Mouse (Mus musculus) hindbrain, embryonic 11.5 days (tissue): ENCODE measurements around the gene Lysmd1. TPM values are rescaled to one million over a fixed set of nuclear protein-coding genes. Genes with fewer than 3 reads are reported as not detected.

Experiments
- ATAC-seq: fragments of 200-750 bp; cut with Nextera tagmentation; 2 replicates; pipeline ENCODE4 v1.8.0; 2017; ENCODE audit warnings: mild to moderate bottlenecking, moderate TSS enrichment, moderate library complexity; ENCODE audit not compliant: low FRiP score
- DNase-seq: peaks from one replicate; pipeline ENCODE4 v3.0.0-alpha.2; 2015; ENCODE audit warnings: low spot score
- H3K27ac ChIP-seq: fragments of 300-500 bp; sonication (generic); 2 replicates; pipeline ENCODE4 v1.5.1; 2014; ENCODE audit warnings: mild to moderate bottlenecking, low read depth, low read length
- H3K27me3 ChIP-seq: fragments of 300-500 bp; sonication (generic); 2 replicates; pipeline ENCODE4 v1.6.1; 2014; ENCODE audit warnings: mild to moderate bottlenecking, low read length, moderate library complexity, mixed read lengths; ENCODE audit not compliant: control insufficient read depth, insufficient read depth
- H3K36me3 ChIP-seq: fragments of 300-500 bp; sonication (generic); 2 replicates; pipeline ENCODE4 v1.6.1; 2014; ENCODE audit warnings: mild to moderate bottlenecking, low read length, moderate library complexity, mixed read lengths; ENCODE audit not compliant: control insufficient read depth, insufficient read depth
- H3K4me1 ChIP-seq: fragments of 300-500 bp; sonication (generic); replicated peaks from 2 replicates; pipeline ENCODE4 v1.6.1; 2014; ENCODE audit warnings: low read length, mixed read lengths; ENCODE audit not compliant: control insufficient read depth, insufficient read depth
- H3K4me2 ChIP-seq: fragments of 300-500 bp; sonication (generic); replicated peaks from 2 replicates; pipeline ENCODE4 v1.6.1; 2014; ENCODE audit warnings: mild to moderate bottlenecking, low read depth, low read length
- H3K4me3 ChIP-seq: fragments of 300-500 bp; sonication (generic); 2 replicates; pipeline ENCODE4 v1.5.1; 2014; ENCODE audit warnings: low read depth, low read length
- H3K9ac ChIP-seq: fragments of 300-500 bp; sonication (generic); 2 replicates; pipeline ENCODE4 v1.6.1; 2014; ENCODE audit warnings: low read depth, low read length
- H3K9me3 ChIP-seq: fragments of 300-500 bp; sonication (generic); 2 replicates; pipeline ENCODE4 v1.6.1; 2016; ENCODE audit warnings: low read length; ENCODE audit not compliant: control insufficient read depth
- WGBS: fragments of 180-500 bp; shearing (Covaris S2); extraction: QIAGEN DNeasy Blood & Tissue Kit; methylation state at CpG from one replicate; pipeline ENCODE4 v1.1.7; 2014; 5-methylcytosine and 5-hydroxymethylcytosine counted together
- polyA plus RNA-seq: library from polyadenylated mRNA; unstranded; fragments of >200 nt; fragmentation: Nextera tagmentation; extraction: Ambion mirVana; gene quantifications from 2 replicates; pipeline ENCODE4 v1.2.1, GENCODE M21; 2014

Gene Lysmd1
- polyA plus RNA-seq, 1 experiment from 2014 or later = 12.5 TPM

- no peak for ATAC-seq
- Histone ChIP-seq H3K4me3 (no peak within 1 kb of the TSS), H3K9me3 (no peaks in the 10 kb centered on the region), H3K4me1 (no peaks in the 10 kb centered on the region), H3K27ac (no peak within 1 kb of the TSS), H3K36me3 (no peaks in the 10 kb centered on the region), H3K27me3 (no peaks in the 10 kb centered on the region), H3K4me2 (no peak within 1 kb of the TSS), H3K9ac (no peak within 1 kb of the TSS)
- no peak for DNase-seq
- WGBS = 85% methylated on average over 10 of the region's 10 CpGs
Observed at GRCm38 (mm10) chr3:95141952-95142616, 8.2 kb downstream of the Lysmd1 start, which contains the start of gene Tnfaip8l2. Gene Tnfaip8l2, minus strand, starts transcription at chr3:95142360.

- H3K4me3 ChIP-seq = no peak overlapping the region
- no peak overlapping the region for H3K4me2 ChIP-seq
- DNase-seq (peak; percentile 92), ATAC-seq (peak; percentile 75)
- no peaks in the 10 kb centered on the region for H3K4me1 ChIP-seq
- no peaks in the 10 kb centered on the region for H3K27me3 ChIP-seq
- H3K9ac ChIP-seq = no peak overlapping the region
- no peaks in the 10 kb centered on the region for H3K9me3 ChIP-seq
- WGBS = 9% methylated on average over 5 of the region's 5 CpGs
- H3K27ac ChIP-seq = no peak overlapping the region
- no peaks in the 10 kb centered on the region for H3K36me3 ChIP-seq
Observed at GRCm38 (mm10) chr3:95142617-95143011, 8.7 kb downstream of the Lysmd1 start.

- Histone ChIP-seq H3K4me3 (no peak overlapping the region), H3K9me3 (no peaks in the 10 kb centered on the region), H3K36me3 (no peaks in the 10 kb centered on the region), H3K4me1 (no peaks in the 10 kb centered on the region), H3K4me2 (no peak overlapping the region), H3K27ac (no peak overlapping the region), H3K27me3 (no peaks in the 10 kb centered on the region), H3K9ac (no peak overlapping the region)
- ATAC-seq (no peak), DNase-seq (no peak)
- WGBS = 43% methylated on average over 3 of the region's 3 CpGs
Observed at GRCm38 (mm10) chr3:95147924-95148323, 14.0 kb downstream of the Lysmd1 start.

DNA sequence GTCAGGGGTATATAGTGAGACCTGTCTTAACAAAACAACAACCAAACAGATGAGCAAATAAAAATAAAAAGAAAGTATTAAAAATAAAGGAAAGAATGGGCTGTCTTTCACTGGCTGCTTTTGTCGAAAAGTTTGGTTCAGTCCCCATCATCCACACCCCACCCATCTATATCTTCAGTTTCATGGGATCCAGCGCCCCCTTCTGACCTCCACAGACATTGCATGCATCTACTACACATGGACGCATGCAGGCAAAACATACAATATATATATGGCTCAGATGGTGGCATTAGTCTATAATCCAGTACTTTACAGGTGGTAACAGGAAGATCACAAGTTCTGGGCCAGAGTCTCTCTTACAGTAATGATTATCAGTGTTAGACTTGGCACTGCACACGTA is 20.0 kb downstream of the Lysmd1 start:
- H3K4me3 ChIP-seq = no peak overlapping the region
- 57% methylated on average over 4 of the region's 4 CpGs for WGBS
- no peak overlapping the region for H3K27ac ChIP-seq
- H3K4me2 ChIP-seq = no peak overlapping the region
- H3K27me3 ChIP-seq = no peaks in the 10 kb centered on the region; the same call in 1 of the 2 replicates
- ATAC-seq (no peak), DNase-seq (peak; percentile 35)
- H3K4me1 ChIP-seq = no peaks in the 10 kb centered on the region
- no peaks in the 10 kb centered on the region for H3K36me3 ChIP-seq
- H3K9me3 ChIP-seq = no peaks in the 10 kb centered on the region
- H3K9ac ChIP-seq = no peak overlapping the region

GRCm38 (mm10) chr3:95159511-95159986 is 25.7 kb downstream of the Lysmd1 start:
- no peak for DNase-seq
- no peak for ATAC-seq
- H3K36me3 ChIP-seq = no peaks in the 10 kb centered on the region
- peaks cover 14% of the 10 kb centered on the region for H3K4me1 ChIP-seq
- H3K9me3 ChIP-seq = no peaks in the 10 kb centered on the region
- H3K4me3 ChIP-seq = peak overlapping the region; percentile 85
- WGBS = 18% methylated on average over 8 of the region's 8 CpGs
- peak overlapping the region; percentile 82 for H3K9ac ChIP-seq
- H3K27ac ChIP-seq = no peak overlapping the region
- H3K27me3 ChIP-seq = peaks cover 2% of the 10 kb centered on the region; the same call in 1 of the 2 replicates
- peak overlapping the region; percentile 70 for H3K4me2 ChIP-seq

DNA sequence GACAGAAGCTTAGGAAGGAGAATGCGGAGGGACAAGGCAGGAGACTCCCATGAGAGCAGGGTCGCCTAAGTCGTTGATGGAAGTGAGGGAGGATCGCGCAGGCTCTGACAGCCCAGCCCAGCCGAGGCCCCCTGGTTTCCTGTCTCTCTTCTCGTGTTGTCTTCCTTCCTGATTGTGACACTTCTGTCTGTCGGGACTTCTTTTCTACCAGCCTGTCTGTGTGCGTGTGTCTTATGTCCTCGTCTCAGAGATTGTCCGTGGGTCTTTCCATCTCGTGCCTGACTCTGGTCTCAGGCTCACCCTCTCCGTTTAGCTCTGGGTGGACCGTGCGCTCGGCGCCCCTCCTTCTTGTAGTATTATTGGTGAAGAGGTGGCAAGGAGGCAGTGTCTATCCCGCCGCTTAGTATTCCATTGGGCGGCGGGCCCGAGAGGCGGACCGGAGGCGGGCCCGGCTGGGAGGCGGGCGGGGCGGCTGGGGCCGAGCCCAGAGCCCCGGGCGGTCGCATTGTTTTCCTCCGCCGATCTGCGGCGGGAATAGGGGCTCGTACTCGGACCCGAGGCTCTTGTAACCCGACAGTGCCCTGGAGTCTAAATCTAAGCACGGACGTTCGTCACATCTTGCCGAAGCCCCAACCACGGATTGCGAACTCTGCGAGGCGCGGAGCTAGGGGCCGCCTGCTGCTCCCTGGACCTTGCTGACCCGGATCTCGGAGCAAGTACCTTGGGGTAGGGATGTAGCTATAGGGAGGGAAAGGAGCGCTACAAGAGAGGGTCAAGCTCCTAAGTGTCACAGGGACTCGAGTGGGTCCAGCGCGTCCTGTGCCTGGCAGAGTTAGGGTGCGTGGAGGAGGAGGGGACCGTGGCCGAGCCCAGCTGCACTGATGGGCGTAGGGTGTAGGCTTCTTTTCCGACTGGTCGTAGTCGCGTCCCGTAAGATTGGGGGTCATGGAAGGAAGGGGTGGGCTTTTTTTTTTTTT is 26.4 kb downstream of the Lysmd1 start, which contains the start of gene Sema6c:
TSS of gene Sema6c (plus strand) at position 471 of the 977 bp plus-strand sequence.
- ATAC-seq (peak; percentile 95), DNase-seq (peak; percentile 94)
- H3K27me3 ChIP-seq = peaks cover 2% of the 10 kb centered on the region; the same call in 1 of the 2 replicates
- H3K4me1 ChIP-seq = peaks cover 14% of the 10 kb centered on the region
- no peaks in the 10 kb centered on the region for H3K36me3 ChIP-seq
- no peaks in the 10 kb centered on the region for H3K9me3 ChIP-seq
- peak within 1 kb of the TSS; percentile 82 for H3K9ac ChIP-seq
- peak within 1 kb of the TSS; percentile 79 for H3K27ac ChIP-seq
- peak within 1 kb of the TSS; percentile 85 for H3K4me3 ChIP-seq
- under 1% methylated on average over 62 of the region's 66 CpGs for WGBS
- peak within 1 kb of the TSS; percentile 70 for H3K4me2 ChIP-seq

DNA sequence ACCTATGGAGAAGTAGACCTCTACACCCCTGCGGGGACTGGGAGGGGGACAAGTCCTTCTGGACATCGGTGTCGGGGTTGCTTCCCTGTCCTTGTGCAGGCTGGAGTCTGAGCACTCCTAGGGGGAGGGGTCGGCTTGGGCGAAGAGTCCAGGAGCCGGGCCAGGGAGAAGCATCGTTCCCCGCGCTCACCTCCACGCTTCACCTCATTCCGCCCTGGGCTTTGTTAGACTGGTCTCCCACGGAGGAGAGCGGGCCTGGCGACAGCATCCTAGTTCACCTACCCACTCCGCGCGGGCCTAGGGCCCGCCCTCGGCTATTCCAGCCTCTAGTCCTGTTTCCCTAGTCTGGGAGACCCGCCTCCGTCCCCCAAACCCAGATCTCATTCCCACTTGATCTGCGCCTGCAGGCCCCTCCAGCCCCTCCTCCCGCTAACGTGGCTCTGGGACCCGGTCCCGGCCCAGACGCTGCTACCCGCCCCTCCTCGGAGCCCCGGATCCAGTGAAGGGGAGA is 27.2 kb downstream of the Lysmd1 start:
- Histone ChIP-seq H3K4me1 (peaks cover 14% of the 10 kb centered on the region), H3K27ac (peak overlapping the region; percentile 79), H3K4me3 (peak overlapping the region; percentile 85), H3K36me3 (no peaks in the 10 kb centered on the region), H3K27me3 (peaks cover 2% of the 10 kb centered on the region; the same call in 1 of the 2 replicates), H3K9ac (peak overlapping the region; percentile 82), H3K9me3 (no peaks in the 10 kb centered on the region), H3K4me2 (peak overlapping the region; percentile 70)
- WGBS = under 1% methylated on average over 30 of the region's 30 CpGs
- peak; percentile 61 for DNase-seq
- peak; percentile 22 for ATAC-seq

GRCm38 (mm10) chr3:95161618-95162344 is 27.9 kb downstream of the Lysmd1 start:
- peaks cover 14% of the 10 kb centered on the region for H3K4me1 ChIP-seq
- DNase-seq = peak; percentile 43
- 5% methylated on average over 9 of the region's 9 CpGs for WGBS
- peaks cover 2% of the 10 kb centered on the region; the same call in 1 of the 2 replicates for H3K27me3 ChIP-seq
- peak overlapping the region; percentile 82 for H3K9ac ChIP-seq
- H3K4me3 ChIP-seq = peak overlapping the region; percentile 85
- H3K36me3 ChIP-seq = no peaks in the 10 kb centered on the region
- 0 out of 2 replicates have a peak, but pooled peaks have one; percentile 2 for ATAC-seq
- H3K27ac ChIP-seq = peak overlapping the region; percentile 79
- no peaks in the 10 kb centered on the region for H3K9me3 ChIP-seq
- H3K4me2 ChIP-seq = peak overlapping the region; percentile 70
